Mouse (Mus musculus): ENCODE data around the gene Bfar. TPM values are rescaled to one million over a fixed set of nuclear protein-coding genes. Genes with fewer than 3 reads are reported as not detected.
"Not testable (repeated sequence)": the region's sequence is repeated elsewhere in the genome, so short reads cannot be mapped to it uniquely, and the experiment has no call there.

Bfar gene
- polyA plus RNA-seq (2011; ENCODE audit: insufficient read depth, insufficient read length, low read depth, missing spikeins) = 24.1 and 25.5 TPM in 2 replicates

DNA sequence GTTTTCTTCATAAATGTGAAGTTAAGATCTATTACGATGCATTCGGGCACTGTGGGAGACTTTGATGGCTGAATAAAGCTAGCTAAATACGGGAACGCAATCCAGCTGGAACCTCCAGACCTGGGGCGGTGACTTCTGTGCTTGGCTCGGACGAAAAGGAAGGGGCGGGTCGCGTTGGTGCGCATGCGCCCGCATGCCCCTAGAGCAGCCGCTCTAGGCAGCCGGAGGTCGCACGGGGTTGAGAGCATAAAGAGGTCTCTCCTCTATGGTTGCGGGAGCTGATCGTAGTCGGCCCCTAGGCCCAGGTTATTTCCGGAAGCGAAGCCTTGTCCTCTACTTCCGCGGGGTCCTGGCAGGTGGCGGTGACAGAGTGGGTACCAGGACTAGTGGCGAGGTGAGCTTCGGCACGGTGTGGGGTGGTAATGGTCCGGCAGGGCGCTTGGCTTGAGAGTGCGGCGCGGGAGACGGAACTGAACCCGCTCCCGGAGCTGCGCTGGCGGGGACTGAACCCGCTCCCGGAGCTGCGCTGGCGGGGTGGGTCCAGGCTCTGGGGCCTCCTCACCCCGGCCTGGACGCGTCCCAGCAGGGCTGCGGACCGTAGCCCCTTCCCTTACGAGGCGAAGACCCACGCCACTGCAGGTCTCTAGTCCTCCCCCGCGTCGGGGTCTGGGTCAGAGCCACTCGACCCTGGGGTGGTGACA, at the start of gene Bfar, which contains the start of gene 3110001I22Rik:
TSS of gene Bfar (plus strand) at position 174 of the 701 bp plus-strand sequence.
TSS of gene 3110001I22Rik (plus strand) at position 245 of the 701 bp plus-strand sequence.
- Histone ChIP-seq H3K27ac (ENCODE audit: insufficient read depth, low read length) (peak within 1 kb of the TSS; percentile 16; the same call in 1 of the 2 replicates), H3K36me3 (ENCODE audit: control insufficient read depth, insufficient read depth, low read length, poor library complexity, severe bottlenecking) (0 out of 2 replicates have a peak, but pooled peaks cover 3% of the 10 kb centered on the region), H3K9ac (ENCODE audit: low read depth, poor library complexity, severe bottlenecking) (peak within 1 kb of the TSS; percentile 77), H3K27me3 (ENCODE audit: control insufficient read depth, insufficient read depth, low read length, poor library complexity, severe bottlenecking) (no peaks in the 10 kb centered on the region), H3K4me1 (ENCODE audit: control insufficient read depth, insufficient read depth, low read length) (no peaks in the 10 kb centered on the region), H3K9me3 (replicated peaks; ENCODE audit: control insufficient read depth, insufficient read depth, low read length, poor library complexity, severe bottlenecking) (no peaks in the 10 kb centered on the region), H3K4me3 (ENCODE audit: low read depth, low read length) (peak within 1 kb of the TSS; percentile 92)
- TF ChIP-seq EP300 (IDR thresholded peaks at IDR 0.05; ENCODE audit: insufficient read depth, low read depth, low read length) = 0 out of 2 replicates have a peak, but pooled peaks have one; percentile 52
- TF ChIP-seq POLR2A (IDR thresholded peaks at IDR 0.05; ENCODE audit: insufficient read depth, low read length) = peak; percentile 92
- no peak for TF ChIP-seq CTCF (IDR thresholded peaks at IDR 0.05; ENCODE audit: low read depth, low read length)

DNA sequence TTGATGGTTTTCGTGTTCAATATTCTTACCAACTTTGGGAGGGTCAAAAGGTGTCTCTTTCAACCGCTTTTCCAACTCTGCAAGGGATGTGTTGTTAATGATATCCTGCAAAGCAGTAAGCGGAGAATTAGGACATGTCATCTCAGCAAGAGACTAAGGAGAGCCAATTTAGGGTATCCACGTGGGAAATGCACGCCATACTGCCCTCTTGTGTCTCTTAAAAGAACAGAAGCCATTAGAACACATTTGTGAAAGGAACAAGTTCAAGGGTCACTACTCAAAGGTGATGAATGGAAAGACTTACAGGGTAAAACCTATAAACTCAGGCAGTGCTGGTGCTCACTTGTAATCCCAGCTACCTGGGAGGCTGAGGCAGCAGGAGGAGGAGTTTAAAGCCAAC, 43.3 kb upstream of the Bfar start:
- no peaks in the 10 kb centered on the region for H3K27me3 ChIP-seq (ENCODE audit: control insufficient read depth, insufficient read depth, low read length, poor library complexity, severe bottlenecking)
- TF ChIP-seq EP300 (IDR thresholded peaks at IDR 0.05; ENCODE audit: insufficient read depth, low read depth, low read length) = no peak
- no peak for TF ChIP-seq POLR2A (IDR thresholded peaks at IDR 0.05; ENCODE audit: insufficient read depth, low read length)
- TF ChIP-seq CTCF (IDR thresholded peaks at IDR 0.05; ENCODE audit: low read depth, low read length) = no peak
- H3K27ac ChIP-seq (ENCODE audit: insufficient read depth, low read length) = no peak overlapping the region
- peaks cover 24% of the 10 kb centered on the region for H3K36me3 ChIP-seq (ENCODE audit: control insufficient read depth, insufficient read depth, low read length, poor library complexity, severe bottlenecking)
- H3K9ac ChIP-seq (ENCODE audit: low read depth, poor library complexity, severe bottlenecking) = no peak overlapping the region
- no peaks in the 10 kb centered on the region; the same call in 1 of the 2 replicates for H3K9me3 ChIP-seq (replicated peaks; ENCODE audit: control insufficient read depth, insufficient read depth, low read length, poor library complexity, severe bottlenecking)
- no peaks in the 10 kb centered on the region for H3K4me1 ChIP-seq (ENCODE audit: control insufficient read depth, insufficient read depth, low read length)
- H3K4me3 ChIP-seq (ENCODE audit: low read depth, low read length) = no peak overlapping the region

DNA sequence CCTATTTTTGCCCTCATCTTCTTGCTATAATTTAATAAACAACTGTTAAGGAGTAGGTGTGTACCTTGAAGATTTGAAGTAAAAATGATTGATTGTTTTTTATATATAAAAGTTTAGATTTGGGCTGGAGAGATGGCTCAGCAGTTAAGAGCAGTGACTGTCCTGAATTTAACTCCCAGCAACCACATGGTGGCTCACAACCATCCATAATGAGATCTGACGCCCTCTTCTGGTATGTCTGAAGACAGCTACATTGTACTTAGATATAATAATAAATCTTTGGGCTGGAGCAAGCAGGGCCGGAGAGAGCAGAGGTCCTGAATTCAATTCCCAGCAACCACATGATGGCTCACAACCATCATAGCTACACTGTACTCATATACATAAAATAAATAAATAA, 33.5 kb upstream of the Bfar start:
- not testable (repeated sequence) for H3K27ac ChIP-seq (ENCODE audit: insufficient read depth, low read length); H3K4me1 ChIP-seq (ENCODE audit: control insufficient read depth, insufficient read depth, low read length); H3K9ac ChIP-seq (ENCODE audit: low read depth, poor library complexity, severe bottlenecking); H3K27me3 ChIP-seq (ENCODE audit: control insufficient read depth, insufficient read depth, low read length, poor library complexity, severe bottlenecking); H3K9me3 ChIP-seq (replicated peaks; ENCODE audit: control insufficient read depth, insufficient read depth, low read length, poor library complexity, severe bottlenecking); H3K4me3 ChIP-seq (ENCODE audit: low read depth, low read length)
- peaks cover 14% of the 10 kb centered on the region for H3K36me3 ChIP-seq (ENCODE audit: control insufficient read depth, insufficient read depth, low read length, poor library complexity, severe bottlenecking)

DNA sequence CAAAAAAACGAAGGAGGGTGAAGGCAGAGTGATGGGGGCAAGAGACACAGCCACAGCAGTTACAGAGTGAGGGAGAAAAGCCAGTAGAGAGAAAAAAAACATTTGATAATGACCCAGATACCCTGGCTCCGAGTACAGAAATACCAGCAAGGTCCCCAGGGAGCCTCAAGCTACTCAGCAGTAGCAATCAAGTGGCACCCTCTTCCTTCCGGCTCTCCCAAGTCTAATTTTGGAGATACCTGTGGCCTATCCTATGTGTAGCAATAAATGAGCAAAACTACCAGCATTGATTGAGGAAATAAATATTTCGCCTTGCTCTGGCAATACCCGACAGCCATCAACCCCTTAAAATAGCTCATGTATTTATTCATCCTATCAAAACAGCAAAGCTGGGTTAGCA, 32.1 kb upstream of the Bfar start:
- TF ChIP-seq POLR2A (IDR thresholded peaks at IDR 0.05; ENCODE audit: insufficient read depth, low read length) (no peak), EP300 (IDR thresholded peaks at IDR 0.05; ENCODE audit: insufficient read depth, low read depth, low read length) (no peak), CTCF (IDR thresholded peaks at IDR 0.05; ENCODE audit: low read depth, low read length) (no peak)
- Histone ChIP-seq H3K27me3 (ENCODE audit: control insufficient read depth, insufficient read depth, low read length, poor library complexity, severe bottlenecking) (no peaks in the 10 kb centered on the region), H3K36me3 (ENCODE audit: control insufficient read depth, insufficient read depth, low read length, poor library complexity, severe bottlenecking) (peaks cover 14% of the 10 kb centered on the region), H3K4me3 (ENCODE audit: low read depth, low read length) (no peak overlapping the region), H3K4me1 (ENCODE audit: control insufficient read depth, insufficient read depth, low read length) (no peaks in the 10 kb centered on the region), H3K27ac (ENCODE audit: insufficient read depth, low read length) (no peak overlapping the region), H3K9ac (ENCODE audit: low read depth, poor library complexity, severe bottlenecking) (no peak overlapping the region), H3K9me3 (replicated peaks; ENCODE audit: control insufficient read depth, insufficient read depth, low read length, poor library complexity, severe bottlenecking) (no peaks in the 10 kb centered on the region)

DNA sequence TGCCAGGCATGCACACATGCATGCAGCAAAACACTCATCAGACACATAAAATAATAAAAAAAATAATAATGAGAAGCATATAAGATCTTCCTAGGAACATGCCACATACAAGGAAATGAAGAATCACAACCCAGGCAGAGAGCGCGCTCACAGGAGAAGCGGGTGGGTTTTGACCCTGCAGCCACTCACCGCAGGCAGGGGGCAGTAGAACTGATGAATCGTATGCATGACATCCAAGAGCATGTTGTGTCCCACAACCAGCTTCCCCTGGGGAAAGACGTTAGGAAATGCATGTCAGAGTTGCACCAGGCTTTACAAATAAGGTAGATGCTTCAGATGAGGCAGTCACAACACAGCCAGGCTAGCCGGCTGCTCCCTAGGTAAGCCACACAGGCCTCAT, 31.6 kb upstream of the Bfar start:
- no peaks in the 10 kb centered on the region for H3K27me3 ChIP-seq (ENCODE audit: control insufficient read depth, insufficient read depth, low read length, poor library complexity, severe bottlenecking)
- no peaks in the 10 kb centered on the region for H3K4me1 ChIP-seq (ENCODE audit: control insufficient read depth, insufficient read depth, low read length)
- H3K27ac ChIP-seq (ENCODE audit: insufficient read depth, low read length) = no peak overlapping the region
- peaks cover 11% of the 10 kb centered on the region for H3K36me3 ChIP-seq (ENCODE audit: control insufficient read depth, insufficient read depth, low read length, poor library complexity, severe bottlenecking)
- no peak overlapping the region for H3K9ac ChIP-seq (ENCODE audit: low read depth, poor library complexity, severe bottlenecking)
- H3K9me3 ChIP-seq (replicated peaks; ENCODE audit: control insufficient read depth, insufficient read depth, low read length, poor library complexity, severe bottlenecking) = no peaks in the 10 kb centered on the region
- peak; percentile 79 for TF ChIP-seq CTCF (IDR thresholded peaks at IDR 0.05; ENCODE audit: low read depth, low read length)
- no peak for TF ChIP-seq POLR2A (IDR thresholded peaks at IDR 0.05; ENCODE audit: insufficient read depth, low read length)
- TF ChIP-seq EP300 (IDR thresholded peaks at IDR 0.05; ENCODE audit: insufficient read depth, low read depth, low read length) = no peak
- H3K4me3 ChIP-seq (ENCODE audit: low read depth, low read length) = no peak overlapping the region

DNA sequence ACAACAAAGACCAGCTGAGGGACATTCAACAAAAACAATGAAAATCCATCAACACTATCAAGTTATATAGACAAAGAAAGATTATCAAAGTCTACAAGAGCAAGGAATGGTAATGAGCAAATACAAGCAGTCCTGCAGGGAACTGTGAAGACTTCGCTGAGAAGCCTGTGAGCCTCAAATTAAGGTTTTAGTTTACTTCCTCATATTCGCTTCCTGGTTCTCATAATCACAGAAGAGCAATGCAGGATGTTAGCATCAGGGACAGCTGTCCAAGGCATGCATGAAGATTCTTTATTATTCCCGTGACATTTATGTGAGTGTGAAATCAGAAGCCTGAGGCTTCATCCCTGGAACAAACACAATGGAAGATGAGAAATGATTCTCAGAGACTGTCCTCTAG, 27.2 kb upstream of the Bfar start:
- H3K36me3 ChIP-seq (ENCODE audit: control insufficient read depth, insufficient read depth, low read length, poor library complexity, severe bottlenecking) = peaks cover 18% of the 10 kb centered on the region
- H3K27me3 ChIP-seq (ENCODE audit: control insufficient read depth, insufficient read depth, low read length, poor library complexity, severe bottlenecking) = no peaks in the 10 kb centered on the region
- no peaks in the 10 kb centered on the region for H3K9me3 ChIP-seq (replicated peaks; ENCODE audit: control insufficient read depth, insufficient read depth, low read length, poor library complexity, severe bottlenecking)
- H3K9ac ChIP-seq (ENCODE audit: low read depth, poor library complexity, severe bottlenecking) = no peak overlapping the region
- no peak for TF ChIP-seq POLR2A (IDR thresholded peaks at IDR 0.05; ENCODE audit: insufficient read depth, low read length)
- TF ChIP-seq CTCF (IDR thresholded peaks at IDR 0.05; ENCODE audit: low read depth, low read length) = no peak
- no peak for TF ChIP-seq EP300 (IDR thresholded peaks at IDR 0.05; ENCODE audit: insufficient read depth, low read depth, low read length)
- H3K27ac ChIP-seq (ENCODE audit: insufficient read depth, low read length) = no peak overlapping the region
- no peaks in the 10 kb centered on the region for H3K4me1 ChIP-seq (ENCODE audit: control insufficient read depth, insufficient read depth, low read length)
- no peak overlapping the region for H3K4me3 ChIP-seq (ENCODE audit: low read depth, low read length)
